Mouse (Mus musculus): ENCODE results near the gene Gm11172.
"Not testable (repeated sequence)": the region's sequence is repeated elsewhere in the genome, so short reads cannot be mapped to it uniquely, and the experiment has no call there.

Gene Gm11172

DNA sequence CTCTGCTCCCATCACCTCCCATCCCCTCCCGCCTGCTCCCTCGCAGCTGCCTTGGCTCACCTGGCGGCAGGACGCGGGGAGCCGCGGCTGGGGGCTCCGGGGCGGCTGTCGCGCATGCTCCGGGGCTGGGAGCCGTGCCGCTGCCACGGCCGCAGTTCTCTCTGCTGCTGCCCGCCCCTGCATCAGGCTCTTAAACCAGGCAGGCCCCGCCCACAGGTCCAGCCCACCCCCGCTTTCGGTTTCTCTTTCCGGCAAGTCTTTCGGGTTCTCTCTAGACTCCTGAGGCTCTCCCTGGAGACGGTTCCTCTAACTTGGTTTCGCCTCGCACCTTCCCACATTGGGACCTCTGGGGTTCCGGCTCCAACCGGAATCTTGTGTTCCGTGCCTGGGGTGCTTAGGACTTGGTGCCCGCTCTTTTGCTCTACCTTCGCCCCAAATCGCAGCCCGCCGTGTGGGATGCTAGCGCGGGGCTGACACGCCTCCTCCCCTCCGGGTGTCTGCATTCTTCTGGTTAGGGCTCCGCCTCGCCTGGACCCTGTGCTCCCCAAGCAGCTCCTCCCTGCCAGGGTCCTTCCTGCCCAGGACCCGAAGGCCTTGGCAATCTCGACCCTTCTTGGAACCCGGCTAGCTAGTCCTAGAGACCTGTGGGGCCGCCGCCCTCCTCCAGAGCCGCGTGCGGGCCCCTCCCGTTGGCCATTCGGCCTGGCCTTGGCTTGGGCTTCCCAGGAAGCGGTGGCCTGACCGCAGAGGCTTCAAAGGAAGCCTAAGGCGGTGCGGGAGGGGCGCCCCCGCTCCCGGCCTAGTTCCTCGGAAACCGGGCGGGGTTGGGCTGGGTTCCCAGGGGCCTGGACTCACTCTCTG is 27.1 kb upstream of the Gm11172 start, which contains the start of gene Socs1:
Gene Socs1 (minus strand): TSS at position 166 of the 861 bp plus-strand sequence.
- peak; percentile 96 for DNase-seq (ENCODE audit: low spot score in 2 of 2)

DNA sequence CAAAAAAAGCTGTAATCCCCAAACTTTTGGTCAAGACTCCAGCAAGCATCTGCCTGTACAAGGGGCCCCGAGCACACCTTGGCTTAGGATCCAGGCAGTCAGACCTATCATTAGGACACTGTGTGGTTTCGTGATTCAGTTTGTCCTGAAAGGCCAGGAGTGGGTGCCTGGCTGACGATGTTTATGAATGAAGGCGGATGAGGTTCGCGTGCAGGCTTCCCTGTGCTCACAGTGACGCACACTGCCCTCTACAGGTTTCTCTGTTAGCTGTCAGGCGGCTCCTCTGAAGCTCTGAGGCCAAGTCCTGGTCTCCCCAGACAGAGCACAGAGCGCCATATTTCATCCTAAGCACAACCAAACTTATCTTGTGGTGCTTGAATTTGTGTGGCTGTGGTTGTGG is 26.4 kb upstream of the Gm11172 start:
- DNase-seq (ENCODE audit: low spot score in 2 of 2): peak; percentile 88 to 94

DNA sequence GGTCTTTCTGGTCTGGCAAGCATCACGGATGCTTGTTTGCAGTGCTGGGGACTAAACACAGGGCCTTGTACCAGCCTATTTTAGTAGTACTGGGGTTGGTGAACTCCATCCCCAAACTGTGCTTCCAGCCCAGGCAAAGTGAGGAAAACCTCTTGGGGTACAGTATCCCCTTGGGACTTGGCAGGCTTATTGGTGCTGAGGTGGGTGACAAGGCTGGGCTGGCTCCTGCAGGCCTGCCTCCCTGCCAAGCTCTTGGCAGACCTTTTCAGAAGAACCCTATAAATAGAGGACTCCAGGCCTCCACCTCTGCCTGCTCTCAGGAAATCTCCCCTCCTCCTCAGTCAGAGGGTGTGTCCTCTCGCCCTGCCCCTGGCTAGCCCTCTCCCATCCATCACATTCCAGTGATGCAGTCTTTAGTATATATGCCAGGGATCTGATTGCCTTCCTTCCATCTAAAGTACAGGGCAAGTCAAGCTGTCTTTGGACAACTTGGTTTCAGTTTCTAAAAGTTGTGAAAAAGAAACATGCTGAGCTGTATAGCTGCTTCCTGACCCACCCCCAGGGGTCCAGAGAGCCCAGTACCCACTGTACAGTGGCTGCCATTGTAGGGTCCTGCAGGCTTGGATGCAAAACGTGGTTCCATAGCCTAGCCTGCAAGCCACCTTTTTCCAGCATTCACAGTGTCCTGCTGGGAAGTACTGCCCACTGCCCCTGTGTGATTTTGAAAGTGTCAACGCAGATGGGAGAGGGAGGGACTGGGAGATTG is 25.8 kb upstream of the Gm11172 start:
- DNase-seq (ENCODE audit: low spot score in 2 of 2): no peak

DNA sequence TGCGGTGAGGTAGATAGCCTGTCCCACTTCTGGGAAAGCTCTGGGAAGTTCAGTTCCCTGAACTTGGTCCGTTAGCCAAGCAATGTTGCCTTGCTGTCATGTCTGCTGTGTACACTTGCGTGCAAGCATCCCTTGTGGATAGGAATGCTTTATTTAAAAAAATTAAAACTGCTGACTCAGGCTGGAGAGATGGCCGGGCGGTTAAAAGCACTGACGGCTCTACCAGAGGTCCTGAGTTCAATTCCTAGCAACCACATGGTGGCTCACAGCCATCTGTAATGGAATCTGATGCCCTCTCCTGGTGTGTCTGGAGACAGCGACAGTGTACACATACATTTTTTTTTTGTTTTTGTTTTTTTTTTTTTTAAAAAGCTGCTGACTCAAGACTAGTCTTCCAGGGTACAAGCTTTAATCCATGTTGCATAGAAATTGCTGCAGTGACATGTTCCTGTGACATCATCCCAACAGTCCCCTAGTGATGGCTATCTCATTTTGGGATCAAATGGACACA is 25.1 kb upstream of the Gm11172 start:
- no peak for DNase-seq (ENCODE audit: low spot score in 2 of 2)

DNA sequence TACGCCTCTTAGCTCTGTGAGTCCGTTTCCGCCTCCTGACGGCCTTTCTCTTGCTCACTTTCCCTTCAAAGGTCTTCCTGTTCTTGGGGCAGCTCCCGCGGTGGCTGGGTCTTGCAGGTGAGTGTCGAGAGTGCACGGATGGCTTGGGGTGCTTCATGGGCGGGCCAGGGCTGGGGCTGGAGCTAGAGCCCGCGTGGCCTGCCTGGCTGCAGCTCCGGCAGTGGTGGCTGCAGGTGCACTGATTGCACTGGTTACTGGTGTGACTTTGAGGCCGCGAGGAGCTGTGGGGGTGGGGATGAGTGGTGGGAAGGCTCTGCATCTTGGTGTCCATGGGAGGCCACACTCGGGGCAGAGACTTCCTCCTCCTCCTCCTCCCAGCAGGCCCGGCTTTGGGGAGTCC is 24.4 kb upstream of the Gm11172 start, which contains the start of gene Tnp2:
Gene Tnp2 (minus strand): TSS at position 390 of the 400 bp plus-strand sequence.
- peak; percentile 42 to 56 for DNase-seq (ENCODE audit: low spot score in 2 of 2)

DNA sequence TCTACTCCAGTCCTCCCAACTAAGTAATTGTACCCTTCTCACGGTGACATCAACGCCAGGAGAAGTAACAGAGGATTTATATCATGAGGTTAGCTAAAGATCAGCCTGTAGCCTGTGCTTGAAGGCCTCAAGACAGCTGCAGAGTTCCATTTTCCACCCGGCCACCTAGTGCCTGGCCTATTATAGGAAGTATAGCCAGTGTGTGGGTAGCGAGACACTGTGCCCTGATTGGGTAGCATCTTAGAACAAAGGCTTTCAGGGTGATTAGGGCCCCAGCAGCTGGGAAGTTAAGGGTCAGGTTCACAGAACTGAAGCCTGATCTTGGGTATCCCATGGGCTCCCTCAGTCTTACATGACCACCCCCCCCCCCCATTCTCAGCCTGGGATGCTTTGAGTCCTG is 23.8 kb upstream of the Gm11172 start:
- DNase-seq (ENCODE audit: low spot score in 2 of 2): no peak

DNA sequence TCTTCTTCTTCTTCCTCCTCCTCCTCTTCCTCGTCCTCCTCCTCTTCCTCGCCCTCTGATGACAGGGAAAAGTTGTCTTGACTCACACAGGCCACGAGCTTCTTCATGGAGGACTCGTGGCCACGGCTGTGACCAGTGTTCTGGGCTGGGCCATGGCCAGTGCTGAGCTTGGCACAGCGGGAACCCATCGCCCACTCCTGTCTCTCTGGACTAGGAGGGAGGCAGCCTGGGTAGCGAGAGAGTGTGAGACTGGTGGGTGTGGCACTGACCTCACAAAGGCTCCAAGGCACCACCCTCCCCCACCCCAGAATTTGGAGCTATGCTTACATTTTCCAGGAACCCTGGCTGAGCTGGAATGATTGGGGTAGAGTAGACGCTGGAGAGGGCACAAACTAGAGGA is 22.0 kb upstream of the Gm11172 start, which contains the start of gene Prm3:
Gene Prm3 (minus strand): TSS at position 213 of the 400 bp plus-strand sequence.
- no peak for DNase-seq (ENCODE audit: low spot score in 2 of 2)

DNA sequence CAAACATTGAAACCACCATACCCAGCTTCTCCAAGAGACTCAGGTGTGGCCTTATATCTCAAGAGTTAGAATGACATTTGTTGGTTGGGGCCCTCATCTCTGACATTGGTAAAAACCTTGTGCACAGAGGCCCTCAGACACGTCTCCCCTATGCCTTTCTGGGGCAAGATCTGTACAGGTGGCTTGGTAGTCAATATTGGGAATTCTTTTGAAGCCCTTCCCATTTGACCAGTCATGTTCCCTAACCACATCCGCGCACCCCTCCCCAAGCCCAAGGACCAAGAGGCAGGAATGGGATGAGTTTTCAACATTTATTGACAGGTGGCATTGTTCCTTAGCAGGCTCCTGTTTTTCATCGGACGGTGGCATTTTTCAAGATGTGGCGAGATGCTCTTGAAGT is 16.7 kb upstream of the Gm11172 start, which contains the start of gene Prm2:
Gene Prm2 (minus strand): TSS at position 101 of the 400 bp plus-strand sequence.
- no peak for DNase-seq (ENCODE audit: low spot score in 2 of 2)

DNA sequence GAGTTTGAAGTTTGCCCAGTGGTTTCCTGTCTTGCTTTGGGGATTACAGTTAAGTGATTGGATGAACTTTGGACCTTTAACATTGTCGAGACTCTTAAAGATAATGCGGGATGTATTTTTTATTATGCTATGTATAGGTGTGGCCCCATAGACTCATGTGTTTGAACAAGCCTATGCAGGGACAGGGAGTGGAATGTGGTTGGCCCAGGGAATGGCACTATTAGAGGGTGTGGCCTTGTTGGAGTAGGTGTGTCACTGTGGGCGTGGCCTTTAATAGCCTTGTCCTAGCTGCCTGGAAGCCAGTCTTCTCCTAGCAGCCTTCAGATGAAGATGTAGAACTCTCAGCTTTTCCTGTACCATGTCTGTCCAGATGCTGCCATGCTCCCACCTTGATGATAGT is 10.3 kb upstream of the Gm11172 start:
- not testable (repeated sequence) for DNase-seq (ENCODE audit: low spot score in 2 of 2)

DNA sequence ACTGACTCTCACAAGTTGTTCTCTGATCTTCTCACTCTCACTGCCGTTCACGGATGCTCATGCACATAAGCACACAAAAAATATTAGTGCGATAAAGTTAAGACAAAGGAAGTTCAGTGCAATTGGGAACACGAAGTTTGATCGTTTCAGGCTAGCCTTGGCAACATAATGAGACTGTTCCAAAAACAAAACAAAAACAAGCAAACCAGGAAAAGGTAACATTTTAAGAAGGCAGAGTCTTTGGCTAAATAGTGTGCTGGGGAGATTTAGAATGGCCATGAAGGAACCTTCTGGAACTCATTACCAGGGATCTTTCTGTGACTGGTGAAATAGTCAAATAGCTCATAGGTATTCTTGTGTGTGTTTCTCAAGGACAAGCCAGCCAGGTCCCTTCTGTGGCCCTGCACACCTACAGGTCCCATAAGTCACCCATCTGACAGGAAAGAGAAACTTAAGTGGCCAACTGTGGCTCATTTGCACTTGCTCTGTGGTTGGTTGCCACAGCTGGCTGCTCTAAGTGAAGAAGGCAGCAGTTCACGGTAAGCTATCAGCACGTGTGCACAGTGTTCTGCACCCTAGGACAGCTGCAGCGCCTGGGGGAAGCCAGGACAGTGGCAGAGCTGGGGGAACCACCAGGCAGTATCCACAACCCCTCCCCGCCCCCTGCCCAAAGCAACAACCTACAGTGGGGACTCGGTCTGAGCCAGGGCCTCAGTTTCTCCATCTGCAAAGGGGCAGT is 6.8 kb upstream of the Gm11172 start, which contains the start of gene Prm1:
Gene Prm1 (minus strand): TSS at position 51 of the 739 bp plus-strand sequence.
- peak; percentile 70 to 78 for DNase-seq (ENCODE audit: low spot score in 2 of 2)

DNA sequence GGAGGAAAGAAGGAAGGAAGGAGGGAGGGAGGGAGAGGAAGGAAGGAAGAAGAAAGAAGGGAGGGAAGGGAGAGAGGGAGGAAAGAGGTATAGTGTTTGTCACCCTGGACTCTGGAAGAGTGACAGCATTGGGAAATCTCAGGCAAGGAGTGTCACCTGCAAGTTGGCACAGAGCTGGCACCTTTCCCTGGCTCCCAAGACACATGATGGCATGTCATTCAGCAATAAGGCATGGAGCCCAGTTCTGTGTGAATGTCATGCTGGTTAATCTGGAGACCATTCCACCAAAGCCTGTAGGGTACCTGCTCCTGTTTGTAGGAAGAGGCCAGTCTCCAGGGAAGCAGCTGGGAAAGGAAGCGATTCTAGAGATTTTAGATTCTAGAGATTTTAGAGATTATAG is 2.3 kb upstream of the Gm11172 start:
- no peak for DNase-seq (ENCODE audit: low spot score in 2 of 2)

DNA sequence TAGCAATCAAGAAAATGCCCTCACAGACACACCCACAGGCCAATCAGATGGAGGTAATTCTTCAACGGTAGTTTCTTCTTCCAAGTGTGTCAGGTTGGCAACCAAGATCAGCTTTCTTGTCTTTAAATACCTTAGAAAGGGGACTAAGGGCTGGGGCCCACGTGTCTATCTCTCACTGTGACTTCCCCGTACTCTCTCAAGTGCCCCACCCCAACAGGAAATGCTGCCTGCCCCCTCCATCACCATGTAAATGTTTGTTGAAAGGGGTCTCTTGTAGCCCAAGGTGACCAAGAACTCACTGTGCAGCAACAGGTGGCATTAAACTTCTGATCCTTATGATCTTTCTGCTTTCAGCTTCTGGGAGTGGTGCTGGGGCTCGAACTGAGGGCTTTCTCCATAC is 1.0 kb downstream of the Gm11172 start:
- DNase-seq (ENCODE audit: low spot score in 2 of 2): peak in 1 of 2 experiments; percentile 36

DNA sequence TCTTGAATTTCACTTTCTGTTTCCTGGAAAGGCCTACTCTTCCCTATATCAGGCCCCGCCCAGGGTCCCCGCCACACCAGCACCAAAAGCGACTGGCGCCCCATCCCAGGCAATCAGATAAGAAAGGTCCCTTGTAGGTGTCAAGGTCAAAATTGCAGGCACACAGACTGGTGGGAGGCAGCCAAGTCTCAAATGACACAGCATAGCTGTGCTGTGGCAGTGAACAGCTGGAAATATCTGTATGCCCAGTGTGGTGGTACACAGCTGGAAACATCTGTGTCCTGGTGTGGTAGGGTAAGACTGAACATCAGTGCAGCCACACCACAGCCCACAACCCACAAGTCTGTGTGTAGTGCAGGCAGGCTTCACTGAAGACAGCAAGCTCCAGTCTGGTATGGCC is 2.1 kb downstream of the Gm11172 start:
- no peak for DNase-seq (ENCODE audit: low spot score in 2 of 2)

DNA sequence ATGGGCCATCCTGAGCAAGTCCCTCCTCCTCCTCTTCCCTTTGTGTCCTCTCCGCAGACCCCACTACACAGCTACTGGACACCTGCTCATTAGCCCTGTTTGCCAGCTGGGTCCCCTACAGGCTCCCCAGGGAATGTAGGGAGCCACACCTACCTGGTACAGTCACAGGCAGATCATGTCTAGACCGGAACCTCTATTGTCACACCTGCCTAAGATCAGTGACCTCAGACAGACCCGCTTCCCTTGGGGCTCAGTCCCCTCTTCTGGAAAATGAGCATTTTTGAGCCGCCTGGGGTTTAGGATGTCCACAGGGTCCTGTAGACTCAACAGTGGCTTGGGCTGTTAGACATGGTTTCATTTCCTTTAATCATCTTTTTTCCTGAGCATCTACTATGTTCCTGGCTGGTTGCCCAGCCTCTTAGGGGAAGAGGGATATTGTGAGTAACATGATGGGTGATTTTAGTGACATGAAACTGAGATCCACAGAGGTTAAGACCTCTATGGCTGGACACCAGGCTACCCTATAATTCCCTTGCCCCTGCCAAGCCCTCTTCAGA is 5.9 kb downstream of the Gm11172 start:
- DNase-seq (ENCODE audit: low spot score in 2 of 2): no peak

DNA sequence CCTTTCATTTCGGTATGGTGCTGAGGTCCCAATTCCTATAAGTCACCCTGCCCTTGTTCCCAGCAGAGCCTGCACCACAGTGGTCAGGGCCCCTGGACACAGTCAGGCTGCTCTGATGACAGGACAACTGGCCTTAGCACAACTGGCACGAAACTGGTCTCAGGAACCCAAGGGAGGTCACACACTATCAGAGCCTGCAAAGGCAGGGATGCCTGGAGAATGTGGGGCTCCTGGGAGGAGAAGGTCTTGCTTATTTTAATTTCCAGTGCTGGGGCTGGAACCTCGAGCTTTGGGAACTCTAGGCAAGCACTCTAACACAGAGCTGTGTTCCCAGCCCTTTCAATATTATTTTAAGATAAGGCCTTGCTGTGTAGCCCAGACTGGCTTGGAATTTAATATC is 7.3 kb downstream of the Gm11172 start:
- DNase-seq (ENCODE audit: low spot score in 2 of 2): no peak

DNA sequence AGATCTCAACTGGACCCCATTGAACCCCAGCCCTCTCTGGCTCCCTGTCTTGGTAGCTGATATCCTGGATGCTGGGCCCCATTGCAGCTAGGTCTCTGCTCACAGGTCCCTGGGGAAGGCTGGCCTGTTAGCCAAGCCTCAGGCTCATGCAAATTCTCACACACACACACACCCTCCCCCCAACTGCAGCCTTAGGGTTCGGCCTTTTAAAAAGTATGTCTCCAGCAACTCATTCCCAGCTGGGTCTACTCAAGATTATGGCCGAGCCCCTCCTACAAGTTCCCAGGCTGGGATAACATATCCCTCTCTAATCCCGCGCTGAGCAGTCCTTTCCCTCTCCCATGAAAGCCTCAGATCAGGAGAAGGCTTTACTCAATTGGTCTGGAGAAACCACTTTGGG is 8.7 kb downstream of the Gm11172 start:
- DNase-seq (ENCODE audit: low spot score in 2 of 2): no peak

DNA sequence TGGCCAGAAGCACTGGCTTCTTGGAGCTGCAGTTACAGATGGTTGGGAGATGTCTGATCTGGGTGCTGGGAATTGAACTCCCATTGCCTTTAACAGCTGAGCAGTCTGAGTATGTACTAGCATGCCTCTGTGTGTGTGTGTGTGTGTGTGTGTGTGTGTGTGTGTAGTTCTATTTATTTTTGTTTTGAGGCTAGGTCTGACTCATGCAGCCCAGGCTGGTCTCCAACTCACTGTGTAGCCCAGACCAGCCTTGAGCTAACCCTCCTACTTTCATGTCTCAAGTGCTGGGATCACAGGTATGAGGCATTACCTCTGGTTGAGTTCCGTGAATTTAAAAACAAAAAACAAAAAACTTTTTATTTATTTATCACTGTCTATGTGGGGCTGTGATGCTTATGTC is 11.8 kb downstream of the Gm11172 start:
- DNase-seq (ENCODE audit: low spot score in 2 of 2): no peak

DNA sequence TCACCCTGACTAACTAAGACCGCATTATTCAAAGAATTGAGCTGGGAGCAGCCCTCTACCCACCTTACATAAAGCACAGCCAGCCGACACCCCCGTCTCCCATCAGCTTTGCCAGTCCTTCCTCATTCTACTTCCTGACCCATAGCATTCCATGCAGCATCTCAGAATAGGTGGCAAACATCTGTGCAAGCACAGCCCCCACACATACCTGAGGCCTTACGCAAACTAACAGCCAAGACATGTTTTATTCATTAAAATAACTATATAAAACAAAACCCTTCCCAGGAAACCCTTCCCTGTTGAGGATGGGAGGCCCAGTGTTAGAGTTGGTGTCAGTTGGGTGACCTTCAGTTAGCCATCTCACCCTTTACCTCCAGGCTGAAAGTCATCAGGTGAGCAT is 13.1 kb downstream of the Gm11172 start:
- no peak for DNase-seq (ENCODE audit: low spot score in 2 of 2)

DNA sequence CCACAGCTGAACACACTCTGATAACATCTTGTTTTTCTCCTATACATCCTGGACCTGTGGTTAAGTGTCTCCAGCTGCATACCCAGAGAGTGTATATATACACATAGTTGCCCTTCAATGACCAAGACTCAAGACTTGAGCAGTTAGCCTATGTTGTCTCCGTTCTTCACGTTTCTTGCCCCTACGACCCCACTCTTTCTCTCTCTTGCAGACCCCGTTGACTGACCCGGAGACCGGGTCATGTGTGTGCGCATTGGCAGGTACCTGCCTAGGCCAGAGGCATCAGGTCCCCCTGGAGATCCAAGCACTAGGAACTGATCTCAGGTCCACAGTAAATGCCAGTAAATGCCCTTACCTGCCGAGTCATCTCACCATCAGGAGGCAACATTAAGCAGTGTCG is 14.6 kb downstream of the Gm11172 start:
- peak in 1 of 2 experiments; percentile 56 for DNase-seq (ENCODE audit: low spot score in 2 of 2)

DNA sequence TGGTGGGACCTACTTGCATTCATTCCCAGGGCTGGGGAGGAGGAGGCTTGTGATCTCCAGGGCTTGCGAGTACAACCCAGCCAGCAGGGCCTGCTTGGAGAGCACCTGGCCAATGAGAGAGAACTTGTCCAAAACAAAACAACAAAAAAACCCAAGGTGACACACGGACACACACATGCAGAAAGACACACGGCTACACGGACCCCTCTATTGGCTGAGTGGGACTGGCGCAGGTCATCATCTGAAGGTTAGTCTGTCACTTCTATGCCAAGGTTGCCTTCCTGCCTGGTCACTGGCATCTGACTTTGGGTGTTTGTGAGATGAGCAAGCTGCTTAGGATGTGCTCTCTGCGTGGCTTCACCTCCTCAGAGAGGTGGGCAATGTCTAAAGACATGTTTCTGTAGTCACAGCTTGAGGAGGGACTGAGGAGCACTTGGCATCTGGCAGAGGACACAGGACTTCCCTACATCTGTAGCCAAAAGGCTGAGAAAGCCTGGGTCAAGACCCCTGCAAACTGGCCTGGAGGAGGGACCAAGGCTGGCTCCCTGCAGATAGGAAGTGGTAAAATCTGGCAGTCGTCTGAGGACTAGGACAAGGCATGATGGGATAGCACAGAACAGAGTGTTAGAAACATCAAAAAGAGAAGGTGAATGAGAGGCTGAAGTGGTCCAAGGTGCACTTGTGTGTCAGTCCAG is 15.2 kb downstream of the Gm11172 start:
- DNase-seq (ENCODE audit: low spot score in 2 of 2): no peak

DNA sequence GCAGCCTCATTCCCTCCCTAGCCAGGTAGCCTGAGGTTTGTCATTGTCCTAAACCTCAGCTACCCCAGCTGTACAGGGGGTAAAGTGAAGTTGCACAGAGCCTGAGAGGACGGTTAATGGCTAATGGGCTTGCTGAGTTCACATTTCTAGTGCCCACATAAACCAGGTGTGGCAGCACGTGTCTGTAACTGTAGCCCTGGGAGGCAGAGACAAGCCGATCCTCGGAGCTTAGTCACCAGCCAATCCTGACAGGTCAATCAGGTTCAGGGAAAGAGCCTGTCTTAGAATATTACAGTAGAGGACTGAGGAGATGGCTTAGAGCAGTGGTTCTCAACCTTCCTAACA is 15.7 kb downstream of the Gm11172 start:
- no peak for DNase-seq (ENCODE audit: low spot score in 2 of 2)

Measured in thymus, postnatal 10 days (tissue).